Mouse (Mus musculus): ENCODE results near the gene Eml6. TPM values are rescaled to one million over a fixed set of nuclear protein-coding genes. Genes with fewer than 3 reads are reported as not detected.
A peak's percentile ranks its signal among the peaks of the same experiment; 100 is the strongest.

Gene Eml6
- polyA plus RNA-seq, 1 experiment from 2014 or later = 0.48 TPM

GRCm38 (mm10) chr11:29870174-29870573 is 155.7 kb downstream of the Eml6 start:
- H3K9me3 ChIP-seq (ENCODE audit: control insufficient read depth, low read length) = no peaks in the 10 kb centered on the region
- 88% methylated on average over 2 of the region's 2 CpGs for WGBS
- H3K4me1 ChIP-seq (ENCODE audit: control insufficient read depth, insufficient read depth, low read length) = no peaks in the 10 kb centered on the region
- H3K27me3 ChIP-seq (replicated peaks; ENCODE audit: control insufficient read depth, insufficient read depth, low read length) = no peaks in the 10 kb centered on the region
- no peak for ATAC-seq
- H3K4me2 ChIP-seq (ENCODE audit: low read depth, low read length) = no peak overlapping the region
- H3K27ac ChIP-seq (ENCODE audit: low read length) = no peak overlapping the region
- no peak overlapping the region for H3K9ac ChIP-seq (ENCODE audit: low read depth, low read length)
- H3K4me3 ChIP-seq (ENCODE audit: low read length) = no peak overlapping the region
- H3K36me3 ChIP-seq (ENCODE audit: control insufficient read depth, insufficient read depth, low read length) = no peaks in the 10 kb centered on the region

GRCm38 (mm10) chr11:29864269-29864668 is 161.6 kb downstream of the Eml6 start:
- no peaks in the 10 kb centered on the region for H3K9me3 ChIP-seq (ENCODE audit: control insufficient read depth, low read length)
- no peak overlapping the region for H3K9ac ChIP-seq (ENCODE audit: low read depth, low read length)
- H3K27me3 ChIP-seq (replicated peaks; ENCODE audit: control insufficient read depth, insufficient read depth, low read length) = no peaks in the 10 kb centered on the region
- no peaks in the 10 kb centered on the region for H3K4me1 ChIP-seq (ENCODE audit: control insufficient read depth, insufficient read depth, low read length)
- no peak overlapping the region for H3K4me2 ChIP-seq (ENCODE audit: low read depth, low read length)
- H3K4me3 ChIP-seq (ENCODE audit: low read length) = no peak overlapping the region
- ATAC-seq = no peak
- no peaks in the 10 kb centered on the region for H3K36me3 ChIP-seq (ENCODE audit: control insufficient read depth, insufficient read depth, low read length)
- no peak overlapping the region for H3K27ac ChIP-seq (ENCODE audit: low read length)

- no peak overlapping the region for H3K27ac ChIP-seq (ENCODE audit: low read length)
- no peak overlapping the region for H3K4me2 ChIP-seq (ENCODE audit: low read depth, low read length)
- no peaks in the 10 kb centered on the region for H3K9me3 ChIP-seq (ENCODE audit: control insufficient read depth, low read length)
- H3K36me3 ChIP-seq (ENCODE audit: control insufficient read depth, insufficient read depth, low read length) = no peaks in the 10 kb centered on the region
- no peaks in the 10 kb centered on the region for H3K4me1 ChIP-seq (ENCODE audit: control insufficient read depth, insufficient read depth, low read length)
- no peak for ATAC-seq
- H3K27me3 ChIP-seq (replicated peaks; ENCODE audit: control insufficient read depth, insufficient read depth, low read length) = no peaks in the 10 kb centered on the region
- no peak overlapping the region for H3K4me3 ChIP-seq (ENCODE audit: low read length)
- H3K9ac ChIP-seq (ENCODE audit: low read depth, low read length) = no peak overlapping the region
- 46% methylated on average over 2 of the region's 2 CpGs for WGBS
Observed at GRCm38 (mm10) chr11:29861750-29862397, 164.0 kb downstream of the Eml6 start.

- Histone ChIP-seq H3K9ac (ENCODE audit: low read depth, low read length) (no peak overlapping the region), H3K36me3 (ENCODE audit: control insufficient read depth, insufficient read depth, low read length) (no peaks in the 10 kb centered on the region), H3K4me1 (ENCODE audit: control insufficient read depth, insufficient read depth, low read length) (no peaks in the 10 kb centered on the region), H3K27ac (ENCODE audit: low read length) (no peak overlapping the region), H3K27me3 (replicated peaks; ENCODE audit: control insufficient read depth, insufficient read depth, low read length) (no peaks in the 10 kb centered on the region), H3K9me3 (ENCODE audit: control insufficient read depth, low read length) (no peaks in the 10 kb centered on the region), H3K4me3 (ENCODE audit: low read length) (no peak overlapping the region), H3K4me2 (ENCODE audit: low read depth, low read length) (no peak overlapping the region)
- WGBS = 81% methylated on average over 2 of the region's 2 CpGs
- no peak for ATAC-seq
Observed at GRCm38 (mm10) chr11:29861040-29861439, 164.8 kb downstream of the Eml6 start.

GRCm38 (mm10) chr11:29840606-29841227 is 185.1 kb downstream of the Eml6 start:
- H3K4me2 ChIP-seq (ENCODE audit: low read depth, low read length) = no peak overlapping the region
- H3K36me3 ChIP-seq (ENCODE audit: control insufficient read depth, insufficient read depth, low read length) = no peaks in the 10 kb centered on the region
- no peak overlapping the region for H3K27ac ChIP-seq (ENCODE audit: low read length)
- peaks cover 3% of the 10 kb centered on the region; the same call in 1 of the 2 replicates for H3K4me1 ChIP-seq (ENCODE audit: control insufficient read depth, insufficient read depth, low read length)
- H3K27me3 ChIP-seq (replicated peaks; ENCODE audit: control insufficient read depth, insufficient read depth, low read length) = no peaks in the 10 kb centered on the region
- H3K9ac ChIP-seq (ENCODE audit: low read depth, low read length) = no peak overlapping the region
- H3K9me3 ChIP-seq (ENCODE audit: control insufficient read depth, low read length) = no peaks in the 10 kb centered on the region
- no peak for ATAC-seq
- 91% methylated on average over 3 of the region's 3 CpGs for WGBS
- no peak overlapping the region for H3K4me3 ChIP-seq (ENCODE audit: low read length)

GRCm38 (mm10) chr11:29839781-29840180 is 186.1 kb downstream of the Eml6 start:
- H3K36me3 ChIP-seq (ENCODE audit: control insufficient read depth, insufficient read depth, low read length) = no peaks in the 10 kb centered on the region
- peaks cover 3% of the 10 kb centered on the region; the same call in 1 of the 2 replicates for H3K4me1 ChIP-seq (ENCODE audit: control insufficient read depth, insufficient read depth, low read length)
- peak; percentile 91 for ATAC-seq
- no peak overlapping the region; the same call in 1 of the 2 replicates for H3K27ac ChIP-seq (ENCODE audit: low read length)
- no peaks in the 10 kb centered on the region for H3K27me3 ChIP-seq (replicated peaks; ENCODE audit: control insufficient read depth, insufficient read depth, low read length)
- no peaks in the 10 kb centered on the region for H3K9me3 ChIP-seq (ENCODE audit: control insufficient read depth, low read length)
- no peak overlapping the region for H3K4me3 ChIP-seq (ENCODE audit: low read length)
- WGBS = 24% methylated on average over 3 of the region's 3 CpGs
- H3K4me2 ChIP-seq (ENCODE audit: low read depth, low read length) = no peak overlapping the region
- no peak overlapping the region for H3K9ac ChIP-seq (ENCODE audit: low read depth, low read length)

GRCm38 (mm10) chr11:29837066-29837465 is 188.8 kb downstream of the Eml6 start:
- no peak overlapping the region for H3K27ac ChIP-seq (ENCODE audit: low read length)
- no peak for ATAC-seq
- no peaks in the 10 kb centered on the region for H3K9me3 ChIP-seq (ENCODE audit: control insufficient read depth, low read length)
- no peak overlapping the region for H3K4me3 ChIP-seq (ENCODE audit: low read length)
- H3K27me3 ChIP-seq (replicated peaks; ENCODE audit: control insufficient read depth, insufficient read depth, low read length) = no peaks in the 10 kb centered on the region
- no peak overlapping the region for H3K9ac ChIP-seq (ENCODE audit: low read depth, low read length)
- no peaks in the 10 kb centered on the region for H3K36me3 ChIP-seq (ENCODE audit: control insufficient read depth, insufficient read depth, low read length)
- H3K4me2 ChIP-seq (ENCODE audit: low read depth, low read length) = no peak overlapping the region
- H3K4me1 ChIP-seq (ENCODE audit: control insufficient read depth, insufficient read depth, low read length) = peaks cover 3% of the 10 kb centered on the region; the same call in 1 of the 2 replicates

DNA sequence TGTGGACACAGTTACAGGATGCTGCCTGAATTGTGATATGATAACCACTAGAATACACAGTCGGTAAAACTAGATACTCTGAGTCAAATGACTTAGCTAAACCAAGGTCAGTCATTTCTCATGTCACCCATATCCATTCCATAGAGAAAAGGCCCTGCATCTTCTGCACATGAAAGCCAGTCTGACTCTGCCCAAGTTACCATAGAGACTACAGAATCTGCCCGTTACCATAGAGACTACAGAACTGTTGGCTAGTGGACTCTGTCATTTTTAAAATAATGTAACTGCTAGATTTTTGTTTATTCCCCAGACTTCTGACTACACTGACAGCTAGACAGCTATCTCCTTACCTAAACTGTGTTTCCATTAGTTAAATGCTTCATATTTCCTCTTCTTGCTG is 198.1 kb downstream of the Eml6 start:
- H3K4me1 ChIP-seq (ENCODE audit: control insufficient read depth, insufficient read depth, low read length) = no peaks in the 10 kb centered on the region
- H3K4me2 ChIP-seq (ENCODE audit: low read depth, low read length) = no peak overlapping the region
- no peak overlapping the region for H3K9ac ChIP-seq (ENCODE audit: low read depth, low read length)
- ATAC-seq = no peak
- 83% methylated on average over 2 of the region's 2 CpGs for WGBS
- peaks cover 2% of the 10 kb centered on the region; the same call in 1 of the 2 replicates for H3K27me3 ChIP-seq (replicated peaks; ENCODE audit: control insufficient read depth, insufficient read depth, low read length)
- no peak overlapping the region for H3K4me3 ChIP-seq (ENCODE audit: low read length)
- H3K27ac ChIP-seq (ENCODE audit: low read length) = no peak overlapping the region
- no peaks in the 10 kb centered on the region for H3K36me3 ChIP-seq (ENCODE audit: control insufficient read depth, insufficient read depth, low read length)
- no peaks in the 10 kb centered on the region for H3K9me3 ChIP-seq (ENCODE audit: control insufficient read depth, low read length)

- no peaks in the 10 kb centered on the region for H3K4me1 ChIP-seq (ENCODE audit: control insufficient read depth, insufficient read depth, low read length)
- H3K27ac ChIP-seq (ENCODE audit: low read length) = no peak overlapping the region
- H3K4me2 ChIP-seq (ENCODE audit: low read depth, low read length) = no peak overlapping the region
- peak; percentile 61; the same call in 1 of the 2 replicates for ATAC-seq
- WGBS = 72% methylated on average over 1 of the region's 1 CpGs
- H3K9ac ChIP-seq (ENCODE audit: low read depth, low read length) = no peak overlapping the region
- H3K36me3 ChIP-seq (ENCODE audit: control insufficient read depth, insufficient read depth, low read length) = no peaks in the 10 kb centered on the region
- peaks cover 2% of the 10 kb centered on the region; the same call in 1 of the 2 replicates for H3K27me3 ChIP-seq (replicated peaks; ENCODE audit: control insufficient read depth, insufficient read depth, low read length)
- no peaks in the 10 kb centered on the region for H3K9me3 ChIP-seq (ENCODE audit: control insufficient read depth, low read length)
- no peak overlapping the region for H3K4me3 ChIP-seq (ENCODE audit: low read length)
Observed at GRCm38 (mm10) chr11:29826001-29826400, 199.8 kb downstream of the Eml6 start.

Measured in intestine, embryonic 16.5 days (tissue).